Mouse (Mus musculus) midbrain, postnatal 0 days (tissue): Measurements from ENCODE around the gene Zfp790. TPM values are rescaled to one million over a fixed set of nuclear protein-coding genes. Genes with fewer than 3 reads are reported as not detected.

ENCODE experiments used
- ATAC-seq: fragments of 200-750 bp; cut with Nextera tagmentation; 2 replicates; pipeline ENCODE4 v1.8.0; 2017; ENCODE audit warnings: moderate number of reproducible peaks, mild to moderate bottlenecking, moderate TSS enrichment, moderate library complexity; ENCODE audit not compliant: low FRiP score
- DNase-seq: peaks from one replicate; pipeline ENCODE4 v3.0.0-alpha.2; 2015; ENCODE audit warnings: low spot score
- H3K27ac ChIP-seq: fragments of 300-500 bp; sonication (generic); 2 replicates; pipeline ENCODE4 v1.5.1; 2014; ENCODE audit warnings: low read depth, mild to moderate bottlenecking, low read length, mixed read lengths
- H3K27me3 ChIP-seq: fragments of 300-500 bp; sonication (generic); 2 replicates; pipeline ENCODE4 v1.6.1; 2014; ENCODE audit warnings: low read length, control low read depth, mixed read lengths; ENCODE audit not compliant: insufficient read depth
- H3K36me3 ChIP-seq: fragments of 300-500 bp; sonication (generic); 2 replicates; pipeline ENCODE4 v1.6.1; 2014; ENCODE audit warnings: low read length, control low read depth, mixed read lengths; ENCODE audit not compliant: insufficient read depth
- H3K4me1 ChIP-seq: fragments of 300-500 bp; sonication (generic); 2 replicates; pipeline ENCODE4 v1.6.1; 2014; ENCODE audit warnings: mild to moderate bottlenecking, control low read depth, antibody characterized with exemption, low read length, mixed read lengths; ENCODE audit not compliant: insufficient read depth
- H3K4me2 ChIP-seq: fragments of 300-500 bp; sonication (generic); 2 replicates; pipeline ENCODE4 v1.6.1; 2014; ENCODE audit warnings: low read depth, mild to moderate bottlenecking, low read length, mixed read lengths; ENCODE audit not compliant: poor library complexity, severe bottlenecking
- H3K4me3 ChIP-seq: fragments of 300-500 bp; sonication (generic); 2 replicates; pipeline ENCODE4 v1.5.1; 2014; ENCODE audit warnings: low read depth, mild to moderate bottlenecking, low read length, moderate library complexity
- H3K9ac ChIP-seq: fragments of 300-500 bp; sonication (generic); replicated peaks from 2 replicates; pipeline ENCODE4 v1.6.1; 2014; ENCODE audit warnings: mild to moderate bottlenecking, low read length, moderate library complexity, mixed read lengths; ENCODE audit not compliant: poor library complexity, severe bottlenecking
- H3K9me3 ChIP-seq: fragments of 300-500 bp; sonication (generic); 2 replicates; pipeline ENCODE4 v1.6.1; 2016; ENCODE audit warnings: low read length, control low read depth
- CTCF ChIP-seq: IDR thresholded peaks from 2 replicates; pipeline ENCODE4 v1.5.1; 2016; ENCODE audit warnings: antibody characterized with exemption, mild to moderate bottlenecking
- WGBS: fragments of 180-500 bp; shearing (Covaris S2); extraction: QIAGEN DNeasy Blood & Tissue Kit; methylation state at CpG from one replicate; pipeline ENCODE4 v1.1.7; 2014; 5-methylcytosine and 5-hydroxymethylcytosine counted together
- polyA plus RNA-seq: library from polyadenylated mRNA; unstranded; fragments of >200 nt; fragmentation: Nextera tagmentation; extraction: Ambion mirVana; gene quantifications from 2 replicates; pipeline ENCODE4 v1.2.1, GENCODE M21; 2015
- total RNA-seq: library from RNA; depleted of rRNA; stranded (reverse); fragments of >200 nt; gene quantifications from 2 replicates; pipeline ENCODE4 v1.2.3, GENCODE M21; 2014

The Zfp790 gene
- total and polyA plus RNA-seq, 2 experiments from 2014 or later = 11.9 to 16.3 TPM

GRCm38 (mm10) chr7:29792906-29793305 lies 23.0 kb upstream of the Zfp790 start:
- Histone ChIP-seq H3K27ac (no peak overlapping the region), H3K27me3 (no peaks in the 10 kb centered on the region), H3K4me2 (no peak overlapping the region), H3K36me3 (peaks cover 36% of the 10 kb centered on the region), H3K9ac (no peak overlapping the region), H3K4me3 (no peak overlapping the region), H3K4me1 (no peaks in the 10 kb centered on the region), H3K9me3 (0 out of 2 replicates have a peak, but pooled peaks cover 6% of the 10 kb centered on the region)
- ATAC-seq (no peak), DNase-seq (no peak)
- 43% methylated on average over 27 of the region's 27 CpGs for WGBS
- no peak for TF ChIP-seq CTCF

GRCm38 (mm10) chr7:29807046-29807445 lies 8.9 kb upstream of the Zfp790 start:
- Histone ChIP-seq H3K9me3 (no peaks in the 10 kb centered on the region), H3K4me2 (no peak overlapping the region), H3K27me3 (no peaks in the 10 kb centered on the region), H3K9ac (no peak overlapping the region), H3K4me1 (no peaks in the 10 kb centered on the region), H3K27ac (no peak overlapping the region), H3K4me3 (no peak overlapping the region), H3K36me3 (no peaks in the 10 kb centered on the region)
- no peak for TF ChIP-seq CTCF
- WGBS = 68% methylated on average over 5 of the region's 5 CpGs
- ATAC-seq (no peak), DNase-seq (no peak)

- DNase-seq (no peak), ATAC-seq (no peak)
- no peak for TF ChIP-seq CTCF
- H3K9me3 ChIP-seq = no peaks in the 10 kb centered on the region
- H3K27ac ChIP-seq = no peak overlapping the region
- peaks cover 14% of the 10 kb centered on the region for H3K4me1 ChIP-seq
- 98% methylated on average over 1 of the region's 1 CpGs for WGBS
- H3K27me3 ChIP-seq = no peaks in the 10 kb centered on the region
- no peaks in the 10 kb centered on the region for H3K36me3 ChIP-seq
- H3K9ac ChIP-seq = no peak overlapping the region
- H3K4me2 ChIP-seq = no peak overlapping the region
- no peak overlapping the region for H3K4me3 ChIP-seq
Observed at GRCm38 (mm10) chr7:29812244-29812643, 3.7 kb upstream of the Zfp790 start.

GRCm38 (mm10) chr7:29814381-29814780 lies 1.5 kb upstream of the Zfp790 start:
- TF ChIP-seq CTCF = no peak

DNA sequence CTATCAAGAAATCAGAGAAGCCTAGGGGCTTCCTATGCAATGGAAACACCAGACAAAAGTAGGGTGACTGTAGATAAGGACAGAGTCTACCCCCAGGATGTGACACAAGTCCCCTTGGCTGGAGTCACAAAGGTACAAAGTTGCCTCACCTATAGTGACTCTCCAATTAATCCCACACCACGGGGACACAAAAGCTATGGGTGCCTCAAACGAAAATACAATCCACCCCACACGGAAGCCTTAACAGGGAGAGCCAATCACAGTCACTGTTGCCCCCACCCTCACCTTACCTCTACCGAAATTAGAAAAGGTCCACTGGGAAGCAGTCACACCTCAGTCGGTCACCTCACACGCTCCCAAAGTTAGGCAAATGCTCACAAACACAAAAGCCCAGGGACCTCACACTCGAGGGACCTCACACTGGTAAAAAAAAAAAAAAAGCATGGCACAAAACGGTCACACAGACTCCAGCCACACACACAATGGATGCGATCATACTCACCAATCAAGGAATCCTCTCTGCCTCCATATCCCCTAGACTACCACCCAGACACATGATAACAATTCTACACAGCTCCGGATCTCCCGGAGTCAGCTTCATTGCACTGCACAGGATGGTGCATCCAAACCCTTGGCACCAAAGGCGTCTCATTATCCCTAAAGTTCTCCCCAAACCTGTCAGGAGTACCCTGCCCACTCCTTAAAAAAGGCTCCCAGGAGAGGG lies 691 bp upstream of the Zfp790 start:
- Histone ChIP-seq H3K9ac (peak overlapping the region; percentile 65), H3K4me3 (peak overlapping the region; percentile 46), H3K27me3 (no peaks in the 10 kb centered on the region), H3K36me3 (no peaks in the 10 kb centered on the region), H3K4me2 (peak overlapping the region; percentile 59), H3K27ac (peak overlapping the region; percentile 79), H3K9me3 (no peaks in the 10 kb centered on the region), H3K4me1 (peaks cover 23% of the 10 kb centered on the region)
- DNase-seq (peak; percentile 30), ATAC-seq (peak; percentile 58; the same call in 1 of the 2 replicates)
- WGBS = 2% methylated on average over 12 of the region's 12 CpGs
- no peak for TF ChIP-seq CTCF

More at GRCm38 (mm10) chr7:29814381-29814780, 1.5 kb upstream of the Zfp790 start:
- Histone ChIP-seq H3K36me3 (no peaks in the 10 kb centered on the region), H3K4me1 (peaks cover 21% of the 10 kb centered on the region), H3K9me3 (no peaks in the 10 kb centered on the region), H3K27me3 (no peaks in the 10 kb centered on the region), H3K27ac (no peak overlapping the region), H3K9ac (no peak overlapping the region), H3K4me2 (peak overlapping the region; percentile 59), H3K4me3 (peak overlapping the region; percentile 46)
- ATAC-seq (no peak), DNase-seq (no peak)
- WGBS = 93% methylated on average over 2 of the region's 2 CpGs

GRCm38 (mm10) chr7:29818619-29819254 lies 2.8 kb downstream of the Zfp790 start:
- H3K4me1 ChIP-seq = peaks cover 23% of the 10 kb centered on the region
- DNase-seq (peak; percentile 95), ATAC-seq (peak; percentile 71)
- H3K4me2 ChIP-seq = peak overlapping the region; percentile 64
- H3K36me3 ChIP-seq = peaks cover 2% of the 10 kb centered on the region; the same call in 1 of the 2 replicates
- H3K9ac ChIP-seq = peak overlapping the region; percentile 57
- no peak for TF ChIP-seq CTCF
- H3K27ac ChIP-seq = peak overlapping the region; percentile 80
- no peaks in the 10 kb centered on the region for H3K9me3 ChIP-seq
- no peaks in the 10 kb centered on the region for H3K27me3 ChIP-seq
- 1% methylated on average over 12 of the region's 12 CpGs for WGBS
- H3K4me3 ChIP-seq = peak overlapping the region; percentile 53
